Comparison of ENCODE assay signal across 8 mouse cellular contexts in genomic region chr10:25432351-25432750, GRCm38 (mm10).
A peak's percentile ranks its signal among the peaks of the same experiment; 100 is the strongest.
DNase-seq lines count a peak whose midpoint lies in the region; ATAC-seq and TF ChIP-seq lines count a peak whose summit lies in the region.

No protein-coding gene starts in this region.

- peaks cover 69% of the 10 kb centered on the region for H3K4me1 ChIP-seq in E14TG2a.4 (replicated peaks; ENCODE audit: low read depth, low read length)
- peaks cover 45% of the 10 kb centered on the region for H3K4me1 ChIP-seq in embryonic facial prominence, embryonic 12.5 days
- peaks cover 48% of the 10 kb centered on the region for H3K4me1 ChIP-seq in heart, postnatal 0 days (ENCODE audit: control insufficient read depth, insufficient read depth)
- peaks cover 29% of the 10 kb centered on the region for H3K4me1 ChIP-seq in liver, postnatal 0 days (ENCODE audit: insufficient read depth)
- no peaks in the 10 kb centered on the region for H3K4me1 ChIP-seq in forebrain, embryonic 16.5 days (replicated peaks; ENCODE audit: control insufficient read depth, insufficient read depth, low read length)

- WGBS in embryonic facial prominence, embryonic 12.5 days: 58% methylated on average over 10 of the region's 10 CpGs
- WGBS in heart, postnatal 0 days: 7% methylated on average over 10 of the region's 10 CpGs
- 54% methylated on average over 10 of the region's 10 CpGs for WGBS in liver, postnatal 0 days (ENCODE audit: insufficient replicate concordance)
- 69% methylated on average over 10 of the region's 10 CpGs for WGBS in forebrain, embryonic 16.5 days

- H3K27ac ChIP-seq in embryonic facial prominence, embryonic 12.5 days: 0 out of 2 replicates have a peak overlapping the region, but pooled peaks have one; percentile 41
- H3K27ac ChIP-seq in heart, postnatal 0 days (ENCODE audit: low read depth): peak overlapping the region; percentile 80
- 0 out of 2 replicates have a peak overlapping the region, but pooled peaks have one; percentile 34 for H3K27ac ChIP-seq in liver, postnatal 0 days (ENCODE audit: low read depth)
- H3K27ac ChIP-seq in forebrain, embryonic 16.5 days (ENCODE audit: low read length): no peak overlapping the region

- H3K36me3 ChIP-seq in E14TG2a.4 (ENCODE audit: insufficient read depth, low read length): peaks cover 9% of the 10 kb centered on the region; the same call in 1 of the 2 replicates
- H3K36me3 ChIP-seq in embryonic facial prominence, embryonic 12.5 days: no peaks in the 10 kb centered on the region
- no peaks in the 10 kb centered on the region for H3K36me3 ChIP-seq in heart, postnatal 0 days (replicated peaks; ENCODE audit: control insufficient read depth, insufficient read depth, low read length)
- no peaks in the 10 kb centered on the region for H3K36me3 ChIP-seq in liver, postnatal 0 days (replicated peaks; ENCODE audit: insufficient read depth, low read length)
- no peaks in the 10 kb centered on the region for H3K36me3 ChIP-seq in forebrain, embryonic 16.5 days (ENCODE audit: control insufficient read depth, insufficient read depth)

- DNase-seq in heart, postnatal 0 days (ENCODE audit: low spot score): peak; percentile 76
- no peak for DNase-seq in liver, postnatal 0 days
- no peak for DNase-seq in cerebellum, postnatal 14 days
- no peak for DNase-seq in left cerebral cortex, adult 8-10 months (ENCODE audit: low spot score in 2 of 2)

- TF ChIP-seq CTCF in E14TG2a.4 (conservative IDR thresholded peaks at IDR 0.05; ENCODE audit: low read length): no peak
- no peak for TF ChIP-seq CTCF in heart, postnatal 0 days (IDR thresholded peaks at IDR 0.05; ENCODE audit: low read depth)
- TF ChIP-seq CTCF in liver, postnatal 0 days (IDR thresholded peaks at IDR 0.05; ENCODE audit: low read depth): no peak

- H3K4me2 ChIP-seq in embryonic facial prominence, embryonic 12.5 days (replicated peaks): no peak overlapping the region
- peak overlapping the region; percentile 60 for H3K4me2 ChIP-seq in heart, postnatal 0 days (ENCODE audit: low read depth, low read length)
- H3K4me2 ChIP-seq in liver, postnatal 0 days (ENCODE audit: low read depth, low read length): peak overlapping the region; percentile 7
- H3K4me2 ChIP-seq in forebrain, embryonic 16.5 days (ENCODE audit: low read length): no peak overlapping the region

- peak overlapping the region; percentile 77 for H3K4me3 ChIP-seq in E14TG2a.4 (replicated peaks; ENCODE audit: low read length)
- H3K4me3 ChIP-seq in embryonic facial prominence, embryonic 12.5 days: no peak overlapping the region
- peak overlapping the region; percentile 37 for H3K4me3 ChIP-seq in heart, postnatal 0 days (ENCODE audit: low read depth, low read length)
- no peak overlapping the region for H3K4me3 ChIP-seq in liver, postnatal 0 days (ENCODE audit: low read depth, low read length)
- H3K4me3 ChIP-seq in forebrain, embryonic 16.5 days (replicated peaks; ENCODE audit: low read length): no peak overlapping the region

- TF ChIP-seq EP300 in heart, postnatal 0 days (IDR thresholded peaks at IDR 0.05; ENCODE audit: low read depth): no peak
- no peak for TF ChIP-seq EP300 in liver, postnatal 0 days (IDR thresholded peaks at IDR 0.05; ENCODE audit: low read depth)

- no peak overlapping the region for H3K9ac ChIP-seq in embryonic facial prominence, embryonic 12.5 days
- peak overlapping the region; percentile 42; the same call in 1 of the 2 replicates for H3K9ac ChIP-seq in heart, postnatal 0 days (replicated peaks; ENCODE audit: low read depth, low read length)
- no peak overlapping the region for H3K9ac ChIP-seq in liver, postnatal 0 days (replicated peaks)
- no peak overlapping the region for H3K9ac ChIP-seq in forebrain, embryonic 16.5 days (replicated peaks; ENCODE audit: low read depth, low read length)

- no peaks in the 10 kb centered on the region for H3K9me3 ChIP-seq in E14TG2a.4 (ENCODE audit: low read length)
- no peaks in the 10 kb centered on the region for H3K9me3 ChIP-seq in embryonic facial prominence, embryonic 12.5 days
- H3K9me3 ChIP-seq in heart, postnatal 0 days (replicated peaks; ENCODE audit: control insufficient read depth, low read length): no peaks in the 10 kb centered on the region
- no peaks in the 10 kb centered on the region for H3K9me3 ChIP-seq in liver, postnatal 0 days (ENCODE audit: low read length)
- H3K9me3 ChIP-seq in forebrain, embryonic 16.5 days (ENCODE audit: control insufficient read depth, low read length): no peaks in the 10 kb centered on the region

- H3K27me3 ChIP-seq in E14TG2a.4 (ENCODE audit: insufficient read depth, low read length): no peaks in the 10 kb centered on the region
- H3K27me3 ChIP-seq in embryonic facial prominence, embryonic 12.5 days: no peaks in the 10 kb centered on the region
- H3K27me3 ChIP-seq in heart, postnatal 0 days (ENCODE audit: control insufficient read depth, insufficient read depth, low read length): no peaks in the 10 kb centered on the region
- no peaks in the 10 kb centered on the region for H3K27me3 ChIP-seq in liver, postnatal 0 days (ENCODE audit: insufficient read depth, low read length)
- no peaks in the 10 kb centered on the region for H3K27me3 ChIP-seq in forebrain, embryonic 16.5 days (replicated peaks; ENCODE audit: control insufficient read depth, insufficient read depth, low read length)

- no peak for ATAC-seq in embryonic facial prominence, embryonic 12.5 days (ENCODE audit: insufficient number of reproducible peaks, insufficient read depth, low FRiP score, low TSS enrichment)
- peak; percentile 37 for ATAC-seq in heart, postnatal 0 days (ENCODE audit: insufficient read depth, low read depth)
- peak; percentile 12; the same call in 1 of the 2 replicates for ATAC-seq in liver, postnatal 0 days
- ATAC-seq in forebrain, embryonic 16.5 days: no peak
- no peak for ATAC-seq in inflammation-experienced regulatory T-cells, adult 6 months

Comparison
In these comparisons a context has a peak if more than half of its experiments do, and no peak if none do; other contexts are left out.
1. H3K4me3 ChIP-seq: peak in E14TG2a.4 (single experiment) and heart, postnatal 0 days (single experiment); none in embryonic facial prominence, embryonic 12.5 days (single experiment), liver, postnatal 0 days (single experiment) and forebrain, embryonic 16.5 days (single experiment).
2. ATAC-seq: peak in heart, postnatal 0 days (single experiment) and liver, postnatal 0 days (single experiment); none in embryonic facial prominence, embryonic 12.5 days (single experiment), forebrain, embryonic 16.5 days (single experiment) and inflammation-experienced regulatory T-cells, adult 6 months (single experiment).
3. H3K4me2 ChIP-seq: peak in heart, postnatal 0 days (single experiment) and liver, postnatal 0 days (single experiment); none in embryonic facial prominence, embryonic 12.5 days (single experiment) and forebrain, embryonic 16.5 days (single experiment).